Mouse (Mus musculus) embryo, embryonic 11 days (tissue): ENCODE measurements at regions not wholly inside any gene's neighbourhood (a gene's known extent, or its start where the extent isn't known, plus 50 kb on each side); places are given as distances from the start of the nearest gene placed in this dataset.
A peak's percentile ranks its signal among the peaks of the same experiment; 100 is the strongest.

ENCODE experiments used
- DNase-seq: peaks from one replicate; pipeline ENCODE4 v3.0.0-alpha.2; 2015

- DNase-seq = no peak
Observed at GRCm38 (mm10) chr17:51391871-51392270, 212.7 kb upstream of the Tbc1d5 start.

GRCm38 (mm10) chr17:51382552-51382951 is 203.4 kb upstream of the Tbc1d5 start:
- no peak for DNase-seq

- no peak for DNase-seq
Observed at GRCm38 (mm10) chr17:51371937-51372479, 192.9 kb upstream of the Tbc1d5 start.

GRCm38 (mm10) chr17:51370990-51371389 is 191.8 kb upstream of the Tbc1d5 start:
- no peak for DNase-seq

GRCm38 (mm10) chr17:51370085-51370484 is 190.9 kb upstream of the Tbc1d5 start:
- no peak for DNase-seq

GRCm38 (mm10) chr17:51362801-51363200 is 183.6 kb upstream of the Tbc1d5 start:
- DNase-seq = no peak

GRCm38 (mm10) chr17:51362271-51362670 is 183.1 kb upstream of the Tbc1d5 start:
- DNase-seq = no peak

GRCm38 (mm10) chr17:51358362-51358739 is 179.2 kb upstream of the Tbc1d5 start:
- no peak for DNase-seq

- no peak for DNase-seq
Observed at GRCm38 (mm10) chr17:51357690-51358361, 178.7 kb upstream of the Tbc1d5 start.

GRCm38 (mm10) chr17:51356447-51356846 is 177.3 kb upstream of the Tbc1d5 start:
- DNase-seq = no peak

- DNase-seq = no peak
Observed at GRCm38 (mm10) chr17:51321868-51322267, 142.7 kb upstream of the Tbc1d5 start.

GRCm38 (mm10) chr17:51321025-51321424 is 141.9 kb upstream of the Tbc1d5 start:
- peak; percentile 22 for DNase-seq

GRCm38 (mm10) chr17:51304964-51305363 is 125.8 kb upstream of the Tbc1d5 start:
- no peak for DNase-seq

- DNase-seq = no peak
Observed at GRCm38 (mm10) chr17:51290741-51291140, 111.6 kb upstream of the Tbc1d5 start.

- DNase-seq = peak; percentile 13
Observed at GRCm38 (mm10) chr17:51288751-51289150, 109.6 kb upstream of the Tbc1d5 start.

- DNase-seq = no peak
Observed at GRCm38 (mm10) chr17:51287878-51288277, 108.7 kb upstream of the Tbc1d5 start.

GRCm38 (mm10) chr17:51285362-51285761 is 106.2 kb upstream of the Tbc1d5 start:
- DNase-seq = no peak

- no peak for DNase-seq
Observed at GRCm38 (mm10) chr17:51278771-51279170, 99.6 kb upstream of the Tbc1d5 start.

GRCm38 (mm10) chr17:51278094-51278493 is 98.9 kb upstream of the Tbc1d5 start:
- DNase-seq = no peak

- DNase-seq = no peak
Observed at GRCm38 (mm10) chr17:51277161-51277560, 98.0 kb upstream of the Tbc1d5 start.

- DNase-seq = no peak
Observed at GRCm38 (mm10) chr17:51272025-51272424, 92.9 kb upstream of the Tbc1d5 start.

- no peak for DNase-seq
Observed at GRCm38 (mm10) chr17:51262946-51263345, 83.8 kb upstream of the Tbc1d5 start.

GRCm38 (mm10) chr17:51262404-51262803 is 83.3 kb upstream of the Tbc1d5 start:
- no peak for DNase-seq

- no peak for DNase-seq
Observed at GRCm38 (mm10) chr17:51258316-51258715, 79.2 kb upstream of the Tbc1d5 start.

- DNase-seq = no peak
Observed at GRCm38 (mm10) chr17:51248543-51248942, 69.4 kb upstream of the Tbc1d5 start.
